Mouse (Mus musculus) adrenal gland, adult 18-20 months (tissue): ENCODE measurements around the gene Polr2l. TPM values are rescaled to one million over a fixed set of nuclear protein-coding genes. Genes with fewer than 3 reads are reported as not detected.

Experiments
- DNase-seq, 2 experiments: peaks; one replicate each; pipeline ENCODE4 v3.0.0; 2021 to 2022; ENCODE audit warnings: low spot score in 2 of 2
- long read RNA-seq, 2 experiments: library from polyadenylated mRNA; stranded (forward); transcript quantifications; one replicate each; pipeline ENCODE4 v2.0.0; 2021
- total RNA-seq, 2 experiments: library from RNA; stranded (reverse); gene quantifications; 1 replicate in 1 of 2; 2 replicates in 1 of 2; pipeline ENCODE4 v1.2.3; 2021

Polr2l gene
- 100 to 1,000 TPM; 104 to 114 TPM for total RNA-seq
- long read RNA-seq, experiment 1, transcript Polr2l-201 (2 exons, 1,650 nt): major isoform, 35 of 53 reads
- long read RNA-seq, experiment 1, partial matches to known transcripts: 0 of 53 reads
- long read RNA-seq, experiment 1, other reads (novel, unspliced or antisense): 18 of 53 reads
- long read RNA-seq, experiment 2, transcript Polr2l-201 (2 exons, 1,650 nt): major isoform, 194 of 322 reads
- long read RNA-seq, experiment 2, partial matches to known transcripts: 126 of 322 reads
- long read RNA-seq, experiment 2, other reads (novel, unspliced or antisense): 2 of 322 reads

DNA sequence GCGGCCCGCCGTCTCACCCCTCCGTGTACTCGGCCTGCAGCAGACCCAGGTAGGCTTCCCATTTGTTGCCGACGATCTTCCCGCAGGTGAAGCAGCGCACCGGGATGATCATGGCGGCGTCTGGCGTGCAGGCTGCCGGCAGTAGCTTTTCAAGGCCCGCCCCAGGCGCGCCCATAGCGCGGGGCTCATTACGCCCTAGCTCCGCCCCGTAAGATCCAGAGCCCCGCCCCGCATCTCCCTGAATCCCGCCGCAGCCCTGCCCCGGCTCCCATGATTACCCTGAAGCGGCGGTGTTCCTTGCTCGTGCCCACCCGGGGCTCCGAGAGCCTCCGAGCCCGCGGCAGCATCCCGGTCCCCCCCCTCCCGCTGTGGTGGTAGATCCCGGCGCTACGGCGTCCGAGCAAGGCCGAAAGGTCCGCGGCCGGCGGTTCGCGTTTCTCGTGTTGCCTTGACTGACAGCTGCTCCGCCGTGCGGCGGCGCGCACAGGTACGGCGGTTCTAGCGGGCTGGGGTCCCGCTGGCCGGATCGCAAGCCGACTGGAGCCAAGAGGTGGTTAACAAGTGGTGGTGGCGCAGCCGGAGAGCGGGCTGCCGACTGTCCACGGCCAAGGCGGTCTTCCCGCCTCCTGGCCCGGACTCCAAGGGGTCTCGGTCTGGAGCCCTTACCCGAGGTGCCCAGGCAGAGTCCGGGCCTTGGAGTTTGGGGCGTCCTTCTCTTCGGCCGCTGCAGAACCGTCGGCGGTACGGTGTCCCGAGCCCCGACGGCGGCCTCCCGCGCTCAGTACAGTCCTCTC lies at the start of gene Polr2l, which contains the start of gene Tspan4:
Gene Polr2l, minus strand, starts transcription at position 122 of the 794 bp plus-strand sequence.
Gene Tspan4, plus strand, starts transcription at position 230 of the 794 bp plus-strand sequence.
- DNase-seq: peak; percentile 81 to 86

DNA sequence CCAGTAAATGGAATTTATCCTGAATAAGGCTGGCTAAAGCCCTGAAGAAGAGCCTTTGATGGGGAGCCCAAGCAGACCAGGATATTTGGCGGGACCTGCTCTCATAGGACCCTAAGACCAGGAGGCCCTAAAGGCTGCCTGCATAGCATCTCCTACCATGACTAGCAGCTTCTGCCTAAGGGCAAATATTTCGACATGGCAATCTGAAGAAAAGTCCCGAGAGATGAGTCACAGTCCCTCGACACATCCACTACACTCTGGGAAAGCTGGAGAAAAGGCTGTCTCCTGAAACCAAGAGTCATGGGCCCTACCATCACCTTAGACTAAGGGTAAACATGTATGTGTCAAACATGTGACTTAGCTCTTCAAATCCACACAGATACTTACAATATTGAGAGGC lies 49.3 kb upstream of the Polr2l start:
- no peak for DNase-seq

DNA sequence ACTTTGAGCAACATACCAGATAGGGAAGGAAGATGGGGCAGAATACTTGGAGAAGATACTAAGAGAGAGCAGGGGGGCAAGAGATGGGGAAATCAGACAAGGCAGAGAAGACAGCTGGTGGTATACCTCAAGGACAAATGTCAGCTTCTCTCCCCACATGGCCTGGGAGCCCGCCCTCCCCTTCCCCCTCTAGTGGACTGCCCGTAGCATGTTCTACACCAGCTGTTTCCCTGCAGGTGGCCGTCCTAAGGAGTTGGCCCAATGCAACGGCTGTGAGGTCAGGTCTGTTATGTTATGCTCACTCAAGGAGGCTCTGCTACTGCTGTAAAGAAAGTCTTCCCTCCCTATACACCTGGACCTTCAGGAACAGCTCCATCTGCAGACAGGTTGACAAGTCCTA lies 48.1 kb upstream of the Polr2l start:
- DNase-seq: no peak

DNA sequence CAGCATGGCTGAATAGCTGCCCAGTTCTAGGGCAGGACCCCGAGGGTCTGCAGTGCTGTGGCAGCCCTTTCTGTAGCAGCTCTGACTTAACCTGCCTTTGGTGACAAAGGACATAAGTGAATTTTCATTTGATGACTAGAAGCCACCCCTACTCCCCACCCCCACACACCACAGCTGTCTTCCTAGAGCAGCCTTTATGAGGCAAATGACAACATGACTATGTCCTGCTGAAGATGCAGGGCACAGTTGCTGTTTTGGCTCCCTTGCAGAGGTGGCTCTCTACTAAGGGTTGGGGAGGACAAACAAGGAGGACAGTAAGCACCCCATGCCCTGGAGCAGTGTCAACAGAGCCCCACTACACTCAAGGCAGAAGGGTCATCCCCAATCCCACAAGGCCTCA lies 44.9 kb upstream of the Polr2l start:
- no peak for DNase-seq

DNA sequence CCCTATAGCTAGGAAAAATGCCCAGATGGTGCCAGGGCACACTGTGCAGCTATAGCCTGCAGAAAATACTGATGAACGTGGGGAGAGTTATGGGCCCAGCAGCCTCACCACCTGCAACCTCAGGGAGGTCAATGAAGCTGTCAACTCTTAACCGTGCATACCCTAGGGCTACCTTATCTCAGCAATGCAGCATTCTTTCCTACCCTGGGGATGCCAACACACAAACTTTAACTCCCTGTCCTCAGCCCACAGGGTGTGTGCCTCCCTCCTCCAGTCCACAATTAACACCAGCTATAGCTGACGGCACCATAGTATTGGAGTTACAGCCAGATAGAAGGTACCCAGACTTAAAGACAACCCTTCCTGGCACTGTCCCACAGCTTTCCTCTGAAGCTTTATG lies 44.0 kb upstream of the Polr2l start:
- DNase-seq: no peak

DNA sequence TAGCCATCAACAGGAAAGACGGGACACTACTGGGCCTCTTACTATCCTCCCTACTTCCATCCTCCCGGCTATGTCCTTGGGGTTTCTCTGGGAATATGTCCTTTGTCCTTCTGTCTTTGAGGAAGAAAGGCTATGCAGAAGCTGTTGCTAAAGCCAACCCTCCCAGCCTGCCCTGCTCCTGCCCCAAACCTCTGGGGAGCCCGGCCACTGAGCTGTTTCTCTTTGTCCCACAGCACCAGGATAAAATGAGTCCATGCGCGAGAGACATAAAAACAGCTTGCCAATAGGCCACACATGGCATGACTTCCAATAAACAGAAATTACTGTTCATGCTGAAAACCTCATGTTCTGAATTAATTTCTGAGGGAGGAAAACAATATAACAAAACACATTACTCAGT lies 43.4 kb upstream of the Polr2l start:
- DNase-seq: no peak

DNA sequence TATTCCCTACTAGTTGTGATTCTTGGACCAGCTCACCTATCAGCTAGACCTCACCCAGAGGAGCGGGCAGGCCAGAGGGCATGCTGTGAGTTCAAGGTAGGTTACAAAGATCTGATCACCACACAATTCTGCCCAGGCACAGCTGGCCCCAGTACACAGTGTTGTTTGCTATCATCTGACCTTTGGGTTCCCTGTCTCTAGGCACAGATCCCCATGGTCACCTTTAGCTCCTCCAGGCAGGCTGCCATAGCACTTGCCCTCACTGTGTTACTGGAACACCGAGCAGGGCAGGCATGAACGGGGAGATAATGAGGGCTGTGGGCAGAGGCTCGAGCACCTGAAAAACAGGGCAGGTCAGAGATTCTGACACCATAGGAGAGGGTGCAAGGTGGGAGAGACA lies 42.7 kb upstream of the Polr2l start:
- DNase-seq: no peak

DNA sequence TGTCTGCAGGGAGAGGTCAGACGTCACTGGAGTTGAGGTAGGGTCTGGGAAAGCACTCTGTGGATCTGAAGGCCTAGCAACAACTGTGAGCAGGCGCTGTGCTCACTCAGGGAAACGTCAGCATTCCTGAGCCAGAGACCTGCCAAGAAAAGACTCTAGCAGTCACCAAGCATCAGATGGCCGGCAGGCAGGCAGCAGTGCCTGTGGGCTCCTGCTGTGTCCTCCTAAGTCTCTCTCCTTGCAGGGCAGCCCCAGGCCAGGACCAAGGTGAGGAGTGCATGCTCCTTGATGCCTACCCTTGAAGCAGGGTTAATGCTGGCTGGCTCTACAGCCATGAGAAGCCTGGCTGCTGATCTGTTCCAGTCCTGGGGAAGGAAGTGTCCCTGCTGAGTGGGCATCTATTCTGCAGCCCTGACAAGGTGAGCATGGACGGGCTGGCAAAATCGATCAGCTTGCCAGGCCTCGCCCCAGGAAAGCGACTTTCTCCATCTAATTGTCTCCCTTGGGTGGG lies 35.8 kb upstream of the Polr2l start:
- no peak for DNase-seq

DNA sequence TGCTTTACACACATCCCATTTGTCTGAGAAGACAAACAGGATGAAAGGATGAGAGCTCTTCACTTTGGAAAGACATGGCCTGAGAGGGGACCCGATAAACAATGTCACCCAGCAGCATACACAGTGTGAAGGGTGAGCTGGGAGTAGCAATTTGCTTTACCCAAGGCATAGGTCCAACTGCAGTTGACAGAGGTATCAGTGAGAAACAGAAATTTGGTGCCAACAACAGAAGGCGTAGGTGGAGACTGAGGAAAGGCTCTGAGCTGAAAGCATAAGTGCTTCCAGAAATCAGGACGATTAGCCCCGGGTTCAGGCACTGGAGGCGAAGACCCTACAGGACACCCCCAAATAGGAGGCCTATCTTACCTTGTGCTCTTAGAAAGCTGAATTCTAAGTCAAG lies 35.3 kb upstream of the Polr2l start:
- no peak for DNase-seq

DNA sequence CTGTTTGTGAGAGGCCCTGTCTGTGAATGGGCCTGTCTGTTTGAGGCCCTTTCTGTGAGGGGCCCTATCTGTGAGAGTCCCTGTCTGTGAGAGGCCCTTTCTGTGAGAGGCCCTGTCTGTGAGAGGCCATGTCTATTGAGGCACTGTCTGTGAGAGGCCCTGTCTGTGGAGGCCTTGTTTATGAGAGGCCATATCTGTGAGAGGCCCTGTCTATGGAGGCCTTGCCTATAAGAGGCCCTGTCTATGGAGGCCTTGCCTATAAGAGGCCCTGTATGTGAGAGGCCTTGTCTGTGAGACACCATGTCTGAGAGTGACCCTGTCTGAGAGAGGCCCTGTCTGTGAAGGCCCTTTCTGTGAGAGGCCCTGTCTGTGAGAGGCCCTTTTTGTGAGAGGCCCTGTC lies 33.2 kb upstream of the Polr2l start:
- DNase-seq: no peak

DNA sequence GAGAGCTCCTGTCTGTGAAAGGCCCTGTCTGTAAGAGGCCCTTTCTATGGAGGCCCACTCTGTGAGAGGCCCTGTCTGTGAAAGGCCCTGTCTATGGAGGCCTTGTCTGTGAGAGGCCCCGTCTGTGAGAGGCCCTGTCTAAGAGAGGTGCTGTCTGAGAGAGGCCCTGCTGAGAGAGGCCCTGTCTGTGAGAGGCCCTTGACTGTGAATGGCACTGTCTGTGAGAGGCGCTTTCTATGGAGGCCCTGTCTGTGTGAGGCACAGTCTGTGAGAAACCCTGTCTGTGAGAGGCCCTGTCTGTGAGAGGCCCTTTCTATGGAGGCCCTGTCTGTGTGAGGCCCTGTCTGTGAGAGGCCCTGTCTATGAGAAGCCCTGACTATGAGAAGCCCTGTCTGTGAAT lies 31.3 kb upstream of the Polr2l start:
- DNase-seq: no peak

DNA sequence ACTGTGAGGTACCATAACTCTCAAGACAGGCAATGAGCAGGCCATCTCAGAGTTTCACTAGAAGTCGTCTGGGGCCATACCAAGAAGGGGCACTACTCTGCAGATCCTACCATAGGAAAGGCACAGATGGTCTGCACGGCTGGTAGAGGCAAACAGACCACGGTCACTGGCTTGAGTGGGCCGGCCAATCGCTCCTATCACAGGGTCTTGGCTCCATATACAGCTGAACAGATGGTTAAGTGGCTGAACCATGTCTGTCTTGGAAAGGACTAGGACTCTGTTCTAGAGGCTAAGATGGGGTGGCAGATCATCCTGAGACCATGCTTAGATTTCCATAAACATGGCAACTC lies 27.6 kb upstream of the Polr2l start:
- no peak for DNase-seq

DNA sequence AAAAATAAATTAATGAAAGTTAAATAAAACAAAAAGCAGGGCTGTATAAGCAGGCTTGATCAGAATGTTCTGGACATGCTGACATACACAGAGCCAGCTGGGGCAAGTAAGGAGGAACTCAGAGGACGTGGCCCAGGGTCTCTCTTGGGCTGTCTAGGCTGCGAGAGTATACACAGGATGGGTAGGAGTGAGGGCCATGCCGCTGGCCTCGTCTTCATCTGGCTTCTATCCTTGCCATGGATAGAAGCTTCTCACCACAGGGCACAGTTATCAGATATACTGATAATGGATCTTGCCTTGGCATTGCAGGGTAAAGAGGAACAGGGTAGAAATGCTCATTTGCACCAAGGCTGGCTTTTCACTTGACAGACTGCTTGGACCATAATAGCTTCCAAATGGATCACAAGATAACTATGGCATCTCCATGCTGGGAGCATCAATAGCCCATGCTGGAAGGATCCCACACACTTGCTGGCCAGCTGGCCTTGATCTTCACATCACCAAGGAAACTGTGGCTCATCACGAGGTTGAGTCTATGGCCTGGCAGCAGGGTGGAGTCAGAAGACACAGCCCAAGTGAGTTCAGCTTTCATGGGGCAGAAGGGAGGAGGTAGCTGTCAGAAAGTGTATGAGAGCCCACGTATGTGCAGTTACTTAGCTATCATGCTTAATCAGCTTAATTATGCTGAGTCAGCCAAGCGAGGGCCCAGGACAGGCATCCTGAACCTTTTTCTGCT lies 27.1 kb upstream of the Polr2l start:
- peak in 1 of 2 experiments; percentile 23 for DNase-seq

DNA sequence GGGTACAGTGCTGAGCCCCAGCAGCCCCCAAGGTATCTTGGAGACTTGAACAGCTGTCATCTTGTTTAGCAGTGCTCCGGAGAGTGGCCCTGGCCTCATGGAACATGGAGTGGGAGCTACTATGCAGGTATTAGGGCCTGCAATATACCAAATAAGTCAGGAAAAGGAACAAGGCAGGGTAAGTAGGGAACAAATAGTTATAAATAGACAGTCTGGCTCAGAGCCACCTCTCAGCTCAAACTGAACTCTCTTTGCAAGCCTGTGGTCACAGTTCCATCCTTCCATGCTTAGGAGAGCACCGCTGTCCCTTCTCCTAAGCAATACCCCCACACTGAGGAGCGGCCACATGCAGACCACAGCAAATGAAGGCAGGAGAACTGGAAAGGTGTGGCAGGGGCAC lies 22.7 kb upstream of the Polr2l start:
- no peak for DNase-seq

DNA sequence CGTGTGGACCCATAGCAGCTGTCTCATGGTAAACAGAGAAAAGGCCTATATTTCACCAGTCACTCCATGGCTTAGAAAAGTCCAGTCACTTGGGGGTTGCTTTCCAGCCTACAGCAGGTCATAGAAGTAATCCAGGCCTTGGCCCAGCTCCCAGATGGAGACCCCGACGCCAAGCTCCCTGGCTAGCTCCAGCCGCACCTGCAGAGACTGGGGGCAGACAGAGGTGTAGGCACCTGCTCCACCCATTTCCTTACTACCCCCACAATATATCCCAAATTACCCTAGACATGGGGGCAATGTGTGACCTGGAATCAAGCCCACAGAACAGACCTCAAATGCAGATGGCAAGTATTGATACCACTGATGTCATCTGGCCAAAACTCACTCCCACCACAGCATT lies 21.0 kb upstream of the Polr2l start:
- no peak for DNase-seq

DNA sequence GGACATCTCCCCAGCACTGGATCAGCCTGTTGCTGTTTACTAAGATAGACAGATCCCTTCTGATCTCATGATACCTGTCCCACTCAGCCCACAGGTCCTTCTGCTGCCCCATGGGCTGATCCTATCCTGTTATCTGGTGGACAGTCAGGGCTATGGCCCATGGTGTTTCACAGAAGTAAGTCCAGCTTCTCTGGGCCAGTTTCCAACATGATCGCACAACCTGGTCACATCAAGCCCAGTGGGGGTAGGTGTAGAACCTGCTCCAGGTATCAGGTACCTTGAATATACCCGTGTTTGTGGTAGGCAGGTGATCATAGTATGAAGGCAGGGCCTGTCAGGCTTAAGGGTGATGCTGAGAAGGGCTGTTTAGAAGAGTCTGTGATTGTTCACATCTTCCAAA lies 20.4 kb upstream of the Polr2l start:
- no peak for DNase-seq

DNA sequence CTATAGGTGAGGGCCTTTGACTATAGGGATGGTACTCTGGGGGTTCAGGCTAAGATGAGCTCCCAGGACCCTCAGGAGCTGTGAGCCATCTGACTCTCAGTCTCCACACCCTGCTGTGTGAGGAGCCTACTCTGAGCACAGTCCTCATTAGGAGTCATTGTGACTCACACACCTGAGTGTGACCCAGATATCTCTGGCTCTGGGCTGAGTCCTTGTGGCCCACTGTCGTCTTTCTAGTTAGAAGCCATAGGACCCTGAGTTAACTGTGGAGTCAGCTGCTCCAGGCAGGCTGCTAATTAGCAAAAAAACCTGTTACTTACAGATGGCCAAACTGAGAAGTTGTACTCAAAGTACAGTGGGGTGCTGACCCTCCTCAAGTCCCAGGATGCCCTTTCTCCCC lies 18.8 kb upstream of the Polr2l start:
- no peak for DNase-seq

DNA sequence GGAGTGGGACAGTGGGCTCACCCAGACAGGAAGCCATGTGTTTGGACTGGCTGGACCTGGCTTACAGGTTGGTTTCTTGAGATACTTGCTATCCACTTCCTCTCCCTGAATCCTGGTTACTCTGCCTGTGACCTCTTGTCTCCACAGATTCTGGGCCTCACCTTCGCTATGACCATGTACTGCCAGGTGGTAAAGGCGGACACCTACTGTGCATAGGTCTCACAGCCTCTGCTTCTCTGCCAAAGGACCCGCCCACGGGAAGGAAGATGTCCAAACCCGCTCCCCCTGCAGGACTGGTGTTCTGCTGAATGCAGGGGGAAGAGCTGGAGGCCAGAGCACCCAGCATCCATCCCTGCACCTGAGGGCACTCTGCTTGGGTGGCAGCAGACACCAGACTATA lies 17.8 kb upstream of the Polr2l start:
- DNase-seq: no peak

DNA sequence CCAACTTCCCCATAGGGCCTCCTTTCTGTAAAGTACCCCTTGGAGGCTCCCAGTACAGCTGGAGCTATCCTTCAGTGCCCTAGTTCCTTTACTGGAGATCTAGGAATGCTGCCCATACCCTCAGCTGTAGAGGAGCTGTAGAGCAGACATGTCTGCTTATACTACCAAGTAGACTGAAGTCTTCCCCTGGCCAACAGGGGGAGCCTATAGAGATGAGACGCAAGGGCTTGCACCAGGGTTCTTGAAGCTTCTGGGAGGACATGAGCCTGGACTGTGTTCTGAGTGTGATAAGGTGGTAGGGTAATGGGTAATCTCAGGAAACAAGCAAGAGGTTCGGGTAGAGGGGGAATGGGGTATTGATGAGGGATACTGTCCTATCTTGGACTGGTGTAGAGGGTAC lies 16.2 kb upstream of the Polr2l start:
- no peak for DNase-seq

DNA sequence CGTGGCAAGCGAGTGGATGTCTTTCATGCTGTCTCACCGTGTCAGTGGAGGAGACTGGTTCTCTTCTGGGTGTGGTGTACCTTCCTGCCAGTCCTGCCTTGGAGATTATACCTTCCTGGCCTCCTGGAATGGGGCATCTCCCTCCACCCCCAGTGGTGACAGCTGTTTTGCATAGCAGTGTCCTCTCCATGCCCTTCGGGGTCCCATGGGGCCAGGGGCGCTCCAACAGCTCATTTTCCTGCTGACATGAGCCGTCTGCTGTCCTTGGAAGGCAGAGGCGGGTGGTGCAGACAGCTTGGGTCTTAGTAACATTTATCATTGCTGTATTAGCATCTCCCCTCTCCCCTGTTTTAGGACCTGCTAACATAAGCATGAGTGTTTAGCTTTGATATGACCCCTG lies 12.2 kb upstream of the Polr2l start:
- no peak for DNase-seq

DNA sequence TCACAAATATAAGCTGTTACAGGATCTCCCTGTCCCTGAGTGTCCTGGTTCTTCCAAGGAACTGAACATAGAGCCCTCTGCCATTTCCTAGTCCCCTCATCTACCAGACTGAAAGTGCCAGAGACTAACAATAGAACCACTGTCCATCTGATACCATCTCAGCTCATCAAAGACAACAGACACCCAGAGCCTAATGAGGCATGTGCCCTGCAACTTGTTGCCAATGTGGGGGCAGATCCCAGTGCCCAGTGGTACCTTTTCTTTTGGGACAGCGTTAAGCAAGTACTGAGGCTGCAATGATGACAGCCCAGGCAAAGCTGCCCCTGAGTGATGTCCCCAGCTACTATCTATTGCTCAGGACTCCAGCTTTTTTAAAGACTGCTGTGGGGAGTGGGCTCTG lies 11.3 kb upstream of the Polr2l start:
- DNase-seq: no peak

DNA sequence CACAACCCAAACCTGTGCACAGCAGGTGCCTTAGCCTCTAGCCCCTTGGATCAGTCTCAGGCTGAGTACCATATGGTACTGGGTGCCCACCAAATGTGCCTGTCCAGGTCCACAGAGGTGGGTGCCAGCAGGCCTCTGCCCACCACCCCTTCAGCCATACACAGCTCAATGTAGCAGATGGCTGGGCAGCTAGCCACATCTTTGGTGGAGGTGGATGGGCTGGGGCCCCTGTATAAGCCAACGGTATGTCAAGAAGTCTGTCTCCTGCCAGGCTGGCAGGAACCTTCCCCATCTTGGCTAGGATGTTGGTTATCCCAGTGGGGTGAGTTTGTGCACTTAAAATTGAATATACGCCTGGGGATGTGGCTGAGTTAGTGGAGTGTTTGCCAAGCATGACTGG lies 10.7 kb upstream of the Polr2l start:
- no peak for DNase-seq
